Mouse (Mus musculus): ENCODE results near the gene Senp1. TPM values are rescaled to one million over a fixed set of nuclear protein-coding genes. Genes with fewer than 3 reads are reported as not detected.

The Senp1 gene
- polyA plus RNA-seq, 1 experiment from 2014 or later, result 17.9 TPM

DNA sequence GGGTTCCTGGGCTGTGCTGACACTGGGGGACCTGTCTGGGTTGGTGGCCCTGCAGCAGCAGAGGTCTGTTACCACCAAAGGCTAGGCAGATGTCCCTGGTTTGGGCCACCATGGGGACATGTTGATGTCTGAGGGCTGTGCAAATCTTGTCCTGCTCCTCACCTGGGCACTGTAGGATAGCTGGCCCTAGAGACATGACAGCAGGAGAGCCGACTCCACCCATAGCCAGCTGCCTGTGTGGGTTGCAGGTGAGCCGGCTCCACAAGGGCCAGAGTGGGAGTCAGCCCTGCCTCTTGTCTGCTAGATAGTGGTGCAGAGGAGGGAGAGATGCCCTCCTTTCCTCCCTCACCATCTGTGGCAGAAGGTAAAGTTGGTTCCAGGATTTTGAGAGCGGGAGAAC lies 23.2 kb downstream of the Senp1 start:
- Histone ChIP-seq H3K4me2 (ENCODE audit: low read depth, low read length) (no peak overlapping the region), H3K9me3 (replicated peaks; ENCODE audit: control insufficient read depth, low read length) (no peaks in the 10 kb centered on the region), H3K4me3 (ENCODE audit: low read length) (no peak overlapping the region), H3K9ac (ENCODE audit: low read length) (no peak overlapping the region), H3K27ac (ENCODE audit: low read length) (no peak overlapping the region), H3K4me1 (ENCODE audit: control insufficient read depth, insufficient read depth, low read length) (peaks cover 3% of the 10 kb centered on the region), H3K27me3 (ENCODE audit: control insufficient read depth, insufficient read depth, low read length) (no peaks in the 10 kb centered on the region), H3K36me3 (ENCODE audit: control insufficient read depth, insufficient read depth) (peaks cover 29% of the 10 kb centered on the region)
- no peak for ATAC-seq (replicated peaks; ENCODE audit: extremely low read depth, insufficient read depth, low FRiP score)
- WGBS, result 91% methylated on average over 3 of the region's 3 CpGs

DNA sequence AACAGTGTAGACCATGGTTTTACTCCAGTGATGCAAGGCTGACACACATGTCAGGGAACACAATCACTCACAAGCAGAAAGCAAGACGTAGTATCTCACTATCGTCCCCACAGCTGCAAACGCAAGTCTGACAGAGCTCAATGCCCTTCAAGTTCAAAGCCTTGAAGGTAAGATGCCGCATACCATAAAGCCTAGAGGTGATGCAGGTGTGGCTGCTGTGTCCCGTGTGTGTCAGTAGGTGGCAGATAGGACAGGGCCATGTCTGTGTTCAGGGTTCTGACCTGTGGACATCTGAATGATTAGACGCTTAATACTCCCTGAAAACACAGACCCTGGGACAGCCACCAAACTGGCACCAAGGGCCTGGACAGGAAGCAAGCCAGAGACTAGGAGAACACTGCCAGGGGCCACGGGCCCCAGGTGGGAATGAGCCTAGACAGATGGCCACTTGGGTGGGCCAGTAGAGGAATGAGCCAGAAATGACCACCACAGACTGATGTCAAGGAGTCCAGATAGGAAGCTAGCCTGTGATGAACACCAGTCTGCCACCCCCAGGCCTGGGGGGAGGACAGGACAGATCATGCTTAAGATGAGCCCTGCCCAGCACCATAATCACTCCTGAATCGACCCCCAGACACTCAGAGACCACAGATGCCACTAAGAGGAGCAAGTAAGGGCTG lies 23.8 kb downstream of the Senp1 start:
- Histone ChIP-seq H3K4me1 (ENCODE audit: control insufficient read depth, insufficient read depth, low read length) (peaks cover under 1% of the 10 kb centered on the region), H3K4me3 (ENCODE audit: low read length) (no peak overlapping the region), H3K9me3 (replicated peaks; ENCODE audit: control insufficient read depth, low read length) (no peaks in the 10 kb centered on the region), H3K4me2 (ENCODE audit: low read depth, low read length) (no peak overlapping the region), H3K27ac (ENCODE audit: low read length) (no peak overlapping the region), H3K27me3 (ENCODE audit: control insufficient read depth, insufficient read depth, low read length) (no peaks in the 10 kb centered on the region), H3K36me3 (ENCODE audit: control insufficient read depth, insufficient read depth) (peaks cover 26% of the 10 kb centered on the region), H3K9ac (ENCODE audit: low read length) (no peak overlapping the region)
- no peak for ATAC-seq (replicated peaks; ENCODE audit: extremely low read depth, insufficient read depth, low FRiP score)
- 85% methylated on average over 8 of the region's 8 CpGs for WGBS

DNA sequence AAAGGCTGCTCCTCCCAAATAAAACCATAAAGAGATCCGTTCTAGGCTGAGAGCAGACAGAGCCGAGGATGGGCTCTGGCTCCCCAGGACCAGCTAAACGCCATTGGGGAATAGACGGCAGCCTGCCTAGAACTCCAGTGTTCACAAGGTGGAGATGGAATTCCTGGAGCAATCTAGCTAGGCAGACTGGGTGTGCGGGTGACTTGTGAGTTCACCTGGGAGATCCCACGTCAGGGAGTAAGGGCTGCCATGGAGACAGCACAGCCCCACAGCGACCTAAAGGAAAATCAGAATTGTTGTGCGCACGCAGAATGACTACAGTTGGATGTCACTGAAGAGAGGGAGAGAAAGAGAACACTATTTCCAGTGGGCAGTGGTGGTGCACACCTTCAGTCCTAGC lies 25.0 kb downstream of the Senp1 start:
- Histone ChIP-seq H3K36me3 (ENCODE audit: control insufficient read depth, insufficient read depth) (peaks cover 28% of the 10 kb centered on the region), H3K9ac (ENCODE audit: low read length) (no peak overlapping the region), H3K4me1 (ENCODE audit: control insufficient read depth, insufficient read depth, low read length) (no peaks in the 10 kb centered on the region), H3K27ac (ENCODE audit: low read length) (no peak overlapping the region), H3K9me3 (replicated peaks; ENCODE audit: control insufficient read depth, low read length) (no peaks in the 10 kb centered on the region), H3K4me3 (ENCODE audit: low read length) (no peak overlapping the region), H3K27me3 (ENCODE audit: control insufficient read depth, insufficient read depth, low read length) (no peaks in the 10 kb centered on the region), H3K4me2 (ENCODE audit: low read depth, low read length) (no peak overlapping the region)
- ATAC-seq (replicated peaks; ENCODE audit: extremely low read depth, insufficient read depth, low FRiP score), result no peak
- 81% methylated on average over 9 of the region's 9 CpGs for WGBS

DNA sequence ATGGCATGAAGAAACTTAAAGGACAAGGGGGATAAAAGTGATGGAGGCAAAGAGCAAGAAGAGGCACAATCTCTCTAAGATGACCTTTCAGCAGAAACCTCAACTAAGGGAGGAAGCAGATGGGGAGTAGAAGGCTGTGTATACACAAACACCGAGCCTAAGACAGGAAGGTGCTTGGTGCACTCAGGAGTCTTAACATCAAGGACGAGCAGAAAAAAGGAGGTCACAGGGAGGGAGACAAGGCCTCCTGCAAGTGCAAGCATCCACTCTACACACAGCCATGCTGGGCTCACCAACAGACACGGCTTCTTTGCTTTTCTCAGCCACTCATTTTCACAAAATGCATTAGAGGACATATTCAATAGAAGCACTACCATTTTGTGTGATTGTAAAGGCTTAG lies 26.1 kb downstream of the Senp1 start:
- Histone ChIP-seq H3K27me3 (ENCODE audit: control insufficient read depth, insufficient read depth, low read length) (no peaks in the 10 kb centered on the region), H3K4me2 (ENCODE audit: low read depth, low read length) (no peak overlapping the region), H3K9ac (ENCODE audit: low read length) (no peak overlapping the region), H3K4me1 (ENCODE audit: control insufficient read depth, insufficient read depth, low read length) (no peaks in the 10 kb centered on the region), H3K9me3 (replicated peaks; ENCODE audit: control insufficient read depth, low read length) (no peaks in the 10 kb centered on the region), H3K27ac (ENCODE audit: low read length) (no peak overlapping the region), H3K36me3 (ENCODE audit: control insufficient read depth, insufficient read depth) (peaks cover 32% of the 10 kb centered on the region), H3K4me3 (ENCODE audit: low read length) (no peak overlapping the region)
- ATAC-seq (replicated peaks; ENCODE audit: extremely low read depth, insufficient read depth, low FRiP score), result no peak
- 50% methylated on average over 3 of the region's 3 CpGs for WGBS

DNA sequence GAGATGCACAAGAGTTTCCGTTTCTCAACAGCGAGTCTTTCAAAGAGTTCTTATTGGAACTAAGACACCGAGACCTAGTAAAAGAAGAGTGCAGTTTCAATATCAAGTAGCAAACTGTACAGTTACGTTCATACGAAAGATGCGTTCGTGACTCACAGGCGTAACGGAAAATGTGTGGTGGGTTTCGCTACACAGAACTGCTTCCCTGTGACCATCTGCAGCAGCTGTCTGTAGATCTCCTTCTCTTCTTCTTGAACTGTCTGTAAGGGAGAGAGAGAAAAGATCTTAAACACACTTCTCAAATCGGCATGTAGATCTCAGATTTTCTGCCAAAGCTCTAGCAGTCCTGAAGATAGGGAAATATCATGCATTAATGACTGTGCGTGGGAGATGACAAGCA lies 26.9 kb downstream of the Senp1 start:
- Histone ChIP-seq H3K27ac (ENCODE audit: low read length) (no peak overlapping the region), H3K4me3 (ENCODE audit: low read length) (no peak overlapping the region), H3K27me3 (ENCODE audit: control insufficient read depth, insufficient read depth, low read length) (no peaks in the 10 kb centered on the region), H3K9me3 (replicated peaks; ENCODE audit: control insufficient read depth, low read length) (no peaks in the 10 kb centered on the region), H3K4me2 (ENCODE audit: low read depth, low read length) (no peak overlapping the region), H3K4me1 (ENCODE audit: control insufficient read depth, insufficient read depth, low read length) (no peaks in the 10 kb centered on the region), H3K9ac (ENCODE audit: low read length) (no peak overlapping the region), H3K36me3 (ENCODE audit: control insufficient read depth, insufficient read depth) (peaks cover 31% of the 10 kb centered on the region)
- WGBS, result 90% methylated on average over 12 of the region's 12 CpGs
- ATAC-seq (replicated peaks; ENCODE audit: extremely low read depth, insufficient read depth, low FRiP score), result no peak

DNA sequence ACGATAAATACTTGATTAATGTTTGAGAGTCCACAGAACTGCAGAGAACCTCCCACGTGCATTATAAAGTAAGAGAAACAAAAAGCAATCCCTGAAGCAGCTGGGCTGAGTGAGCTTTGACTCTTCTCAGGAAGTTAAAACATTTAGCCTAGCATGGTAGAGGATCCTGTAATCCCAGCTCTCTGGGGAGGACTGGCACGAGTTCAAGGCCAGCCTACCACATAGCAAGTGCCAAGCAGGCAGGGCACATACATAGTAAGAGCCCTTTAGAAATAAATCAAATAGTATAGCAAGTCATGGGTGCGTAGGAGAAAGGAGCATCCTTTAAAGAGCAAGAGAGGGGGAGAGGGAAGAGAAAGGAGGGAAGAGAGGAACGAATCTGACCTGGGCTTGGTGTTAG lies 27.7 kb downstream of the Senp1 start:
- Histone ChIP-seq H3K27ac (ENCODE audit: low read length) (no peak overlapping the region), H3K4me1 (ENCODE audit: control insufficient read depth, insufficient read depth, low read length) (no peaks in the 10 kb centered on the region), H3K9ac (ENCODE audit: low read length) (no peak overlapping the region), H3K4me2 (ENCODE audit: low read depth, low read length) (no peak overlapping the region), H3K4me3 (ENCODE audit: low read length) (no peak overlapping the region), H3K27me3 (ENCODE audit: control insufficient read depth, insufficient read depth, low read length) (no peaks in the 10 kb centered on the region), H3K36me3 (ENCODE audit: control insufficient read depth, insufficient read depth) (peaks cover 29% of the 10 kb centered on the region), H3K9me3 (replicated peaks; ENCODE audit: control insufficient read depth, low read length) (no peaks in the 10 kb centered on the region)
- ATAC-seq (replicated peaks; ENCODE audit: extremely low read depth, insufficient read depth, low FRiP score), result no peak
- WGBS, result 90% methylated on average over 5 of the region's 5 CpGs

DNA sequence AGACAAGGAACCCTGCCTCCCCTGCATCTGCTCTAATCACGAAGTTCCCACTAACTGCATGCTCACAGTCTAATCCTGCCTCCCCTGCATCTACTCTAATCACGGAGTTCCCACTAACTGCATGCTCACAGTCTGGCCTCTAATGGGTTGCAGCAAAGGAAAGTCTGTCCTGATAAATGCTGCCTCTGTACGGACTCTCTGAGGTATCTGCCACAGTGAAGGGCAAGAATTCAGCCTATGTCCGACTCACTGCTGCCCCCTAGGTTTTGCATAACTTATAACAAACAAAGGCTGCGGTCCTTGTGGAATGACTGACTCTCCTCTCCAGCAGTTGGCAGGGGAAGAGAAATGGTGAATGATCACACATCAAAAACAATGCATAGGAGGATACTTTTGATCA lies 38.3 kb downstream of the Senp1 start:
- WGBS, result 23% methylated on average over 5 of the region's 5 CpGs
- peaks cover 35% of the 10 kb centered on the region for H3K36me3 ChIP-seq (ENCODE audit: control insufficient read depth, insufficient read depth)

DNA sequence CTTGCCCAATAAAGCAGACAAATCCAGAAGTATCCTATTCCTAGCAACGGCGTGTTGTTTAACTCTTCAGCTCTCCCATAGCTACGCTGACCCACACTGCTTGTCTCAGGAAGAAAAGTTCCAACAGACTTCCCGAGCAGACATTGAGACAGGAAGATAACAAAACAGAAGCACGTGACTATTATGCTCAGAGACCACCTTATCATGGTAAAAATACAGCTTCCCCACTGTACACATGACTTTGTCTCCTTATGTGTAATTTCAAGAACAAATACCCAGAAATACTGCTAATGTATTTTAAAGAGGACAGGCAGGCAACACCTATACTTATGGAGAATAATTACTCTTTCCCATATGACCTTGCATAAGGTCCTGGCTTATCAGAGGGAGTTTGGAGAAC lies 41.9 kb downstream of the Senp1 start:
- no peak for ATAC-seq (replicated peaks; ENCODE audit: extremely low read depth, insufficient read depth, low FRiP score)
- no peak overlapping the region for H3K9ac ChIP-seq (ENCODE audit: low read length)
- WGBS, result 71% methylated on average over 5 of the region's 5 CpGs
- H3K36me3 ChIP-seq (ENCODE audit: control insufficient read depth, insufficient read depth), result peaks cover 29% of the 10 kb centered on the region
- no peak overlapping the region for H3K27ac ChIP-seq (ENCODE audit: low read length)
- H3K4me1 ChIP-seq (ENCODE audit: control insufficient read depth, insufficient read depth, low read length), result no peaks in the 10 kb centered on the region; the same call in 1 of the 2 replicates
- H3K4me3 ChIP-seq (ENCODE audit: low read length), result no peak overlapping the region
- H3K4me2 ChIP-seq (ENCODE audit: low read depth, low read length), result no peak overlapping the region
- no peaks in the 10 kb centered on the region for H3K9me3 ChIP-seq (replicated peaks; ENCODE audit: control insufficient read depth, low read length)
- H3K27me3 ChIP-seq (ENCODE audit: control insufficient read depth, insufficient read depth, low read length), result no peaks in the 10 kb centered on the region

More for the DNA sequence above, 38.3 kb downstream of the Senp1 start:
- peak; percentile 55 for ATAC-seq (replicated peaks; ENCODE audit: extremely low read depth, insufficient read depth, low FRiP score)
- H3K4me1 ChIP-seq (ENCODE audit: control insufficient read depth, insufficient read depth, low read length), result no peaks in the 10 kb centered on the region; the same call in 1 of the 2 replicates
- H3K27me3 ChIP-seq (ENCODE audit: control insufficient read depth, insufficient read depth, low read length), result no peaks in the 10 kb centered on the region
- H3K27ac ChIP-seq (ENCODE audit: low read length), result no peak overlapping the region
- no peak overlapping the region for H3K9ac ChIP-seq (ENCODE audit: low read length)
- no peaks in the 10 kb centered on the region for H3K9me3 ChIP-seq (replicated peaks; ENCODE audit: control insufficient read depth, low read length)
- H3K4me3 ChIP-seq (ENCODE audit: low read length), result no peak overlapping the region
- H3K4me2 ChIP-seq (ENCODE audit: low read depth, low read length), result no peak overlapping the region

DNA sequence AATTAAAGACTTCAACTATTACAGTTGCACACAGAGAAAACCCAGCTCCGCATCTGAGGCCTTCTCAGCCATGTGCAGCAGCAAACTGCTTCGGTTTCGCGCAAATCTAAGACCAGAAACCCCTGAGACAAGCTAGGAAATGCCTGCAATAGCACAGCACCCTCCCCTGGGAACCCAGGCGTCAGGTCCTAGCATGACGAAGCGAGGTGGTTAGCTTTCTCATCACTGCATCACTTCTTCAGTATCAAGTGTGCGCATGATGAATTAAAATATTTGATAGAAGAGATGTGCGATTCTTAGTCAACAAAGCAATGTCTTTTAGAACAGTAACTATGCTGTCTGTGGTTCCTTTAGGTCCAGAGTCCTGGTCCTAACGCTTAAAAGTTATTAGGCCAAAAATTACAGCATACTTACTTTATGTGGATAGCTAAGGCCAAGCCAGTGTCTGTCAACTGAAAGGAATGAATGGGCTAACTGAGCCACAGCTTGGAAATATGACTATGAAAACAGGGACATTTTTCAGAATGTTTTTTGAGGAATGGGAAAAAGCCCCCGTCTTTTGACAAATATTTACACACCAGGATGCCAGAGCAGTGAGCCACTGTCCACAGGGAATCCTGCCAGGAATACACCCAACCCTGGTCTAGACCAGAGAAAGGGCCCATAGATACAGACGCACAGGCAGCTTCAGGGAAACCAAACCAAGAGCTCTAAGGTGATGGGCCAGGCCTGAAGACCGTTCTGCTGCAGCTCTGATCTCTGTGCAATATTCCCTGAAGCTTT lies 44.4 kb downstream of the Senp1 start:
- peaks cover 49% of the 10 kb centered on the region for H3K36me3 ChIP-seq (ENCODE audit: control insufficient read depth, insufficient read depth)
- H3K9me3 ChIP-seq (replicated peaks; ENCODE audit: control insufficient read depth, low read length), result peaks cover 5% of the 10 kb centered on the region; the same call in 1 of the 2 replicates
- no peak overlapping the region for H3K27ac ChIP-seq (ENCODE audit: low read length)
- no peak for ATAC-seq (replicated peaks; ENCODE audit: extremely low read depth, insufficient read depth, low FRiP score)
- no peaks in the 10 kb centered on the region for H3K27me3 ChIP-seq (ENCODE audit: control insufficient read depth, insufficient read depth, low read length)
- WGBS, result 88% methylated on average over 13 of the region's 13 CpGs
- no peak overlapping the region for H3K4me3 ChIP-seq (ENCODE audit: low read length)
- H3K9ac ChIP-seq (ENCODE audit: low read length), result no peak overlapping the region
- H3K4me2 ChIP-seq (ENCODE audit: low read depth, low read length), result no peak overlapping the region
- no peaks in the 10 kb centered on the region for H3K4me1 ChIP-seq (ENCODE audit: control insufficient read depth, insufficient read depth, low read length)
